Comparison of ENCODE assay signal across 8 mouse cellular contexts in genomic region chr17:88062860-88063580, GRCm38 (mm10). TPM values are rescaled to one million over a fixed set of nuclear protein-coding genes. Genes with fewer than 3 reads are reported as not detected.
DNase-seq lines count a peak whose midpoint lies in the region; ATAC-seq and TF ChIP-seq lines count a peak whose summit lies in the region.

No protein-coding gene starts in this region.

- H3K9me3 ChIP-seq in CH12.LX (replicated peaks; ENCODE audit: low read length) = peaks cover 5% of the 10 kb centered on the region
- no peaks in the 10 kb centered on the region; the same call in 1 of the 2 replicates for H3K9me3 ChIP-seq in heart, embryonic 16.5 days (replicated peaks; ENCODE audit: control insufficient read depth, low read length)
- H3K9me3 ChIP-seq in liver, postnatal 0 days (ENCODE audit: low read length) = no peaks in the 10 kb centered on the region

- intact Hi-C loops in heart, adult 2 months (cut with DNase I) = loop anchor here (10.0 kb wide), 2 partner anchors 472 to 1918 kb away; partner anchors contain the start of genes Ppp1r21 and Srbd1
- intact Hi-C loops in heart, postnatal 10 days (cut with DNase I) = loop anchor here (10.0 kb wide), 1 partner anchor 462 kb away; no protein-coding TSS in a partner anchor

- no peak for DNase-seq in heart, adult 2 months
- no peak for DNase-seq in heart, postnatal 10 days
- DNase-seq in CH12.LX (ENCODE audit: extremely low read depth) = no peak
- no peak for DNase-seq in liver, postnatal 0 days
- DNase-seq in embryo, embryonic 11 days = no peak
- DNase-seq in left cerebral cortex, adult 9 months (ENCODE audit: low spot score in 2 of 2) = no peak
- DNase-seq in T-cell, adult 2 months (ENCODE audit: low spot score) = no peak

- 11% methylated on average over 8 of the region's 8 CpGs for WGBS in heart, adult 2 months
- 25% methylated on average over 8 of the region's 8 CpGs for WGBS in heart, embryonic 16.5 days
- WGBS in liver, postnatal 0 days (ENCODE audit: insufficient replicate concordance) = 37% methylated on average over 8 of the region's 8 CpGs

- H3K27me3 ChIP-seq in heart, adult 2 months (ENCODE audit: control insufficient read depth, insufficient read depth, low read length) = no peaks in the 10 kb centered on the region
- no peaks in the 10 kb centered on the region for H3K27me3 ChIP-seq in CH12.LX (replicated peaks)
- no peaks in the 10 kb centered on the region for H3K27me3 ChIP-seq in heart, embryonic 16.5 days (ENCODE audit: control insufficient read depth, insufficient read depth, low read length)
- no peaks in the 10 kb centered on the region for H3K27me3 ChIP-seq in liver, postnatal 0 days (ENCODE audit: insufficient read depth, low read length)

- no peak for TF ChIP-seq RAD21 in CH12.LX (IDR thresholded peaks at IDR 0.05; ENCODE audit: low read depth, low read length)

- TF ChIP-seq CTCF in heart, adult 2 months (IDR thresholded peaks at IDR 0.05) = no peak
- TF ChIP-seq CTCF in CH12.LX (conservative IDR thresholded peaks at IDR 0.05 in 1 of 2, IDR thresholded peaks at IDR 0.05 in 1 of 2; ENCODE audit: low read depth in 2 of 2, low read length in 2 of 2) = no peak
- no peak for TF ChIP-seq CTCF in liver, postnatal 0 days (IDR thresholded peaks at IDR 0.05; ENCODE audit: low read depth)

- H3K36me3 ChIP-seq in heart, adult 2 months (ENCODE audit: control insufficient read depth, insufficient read depth, low read length) = peaks cover 10% of the 10 kb centered on the region
- peaks cover 0 to 9% of the 10 kb centered on the region in 2 experiments for H3K36me3 ChIP-seq in CH12.LX (replicated peaks in 1 of 2; ENCODE audit: control insufficient read depth in 1 of 2, insufficient read depth in 1 of 2, low read length in 1 of 2)
- H3K36me3 ChIP-seq in heart, embryonic 16.5 days (ENCODE audit: control insufficient read depth, insufficient read depth) = no peaks in the 10 kb centered on the region
- H3K36me3 ChIP-seq in liver, postnatal 0 days (replicated peaks; ENCODE audit: insufficient read depth, low read length) = no peaks in the 10 kb centered on the region

- no peak for TF ChIP-seq POLR2A in heart, adult 2 months (IDR thresholded peaks at IDR 0.05; ENCODE audit: insufficient read depth, low read depth, low read length)
- TF ChIP-seq POLR2A in CH12.LX (IDR thresholded peaks at IDR 0.05; ENCODE audit: low read depth, low read length) = no peak

- peak overlapping the region; percentile 91 for H3K4me2 ChIP-seq in CH12.LX (ENCODE audit: insufficient read depth, low read depth, poor library complexity, severe bottlenecking)
- peak overlapping the region; percentile 84 for H3K4me2 ChIP-seq in heart, embryonic 16.5 days (ENCODE audit: low read depth, low read length)
- H3K4me2 ChIP-seq in liver, postnatal 0 days (ENCODE audit: low read depth, low read length) = peak overlapping the region; percentile 80

- peak overlapping the region; percentile 16; the same call in 1 of the 2 replicates for H3K27ac ChIP-seq in heart, adult 2 months
- H3K27ac ChIP-seq in CH12.LX (ENCODE audit: insufficient read depth, low read depth) = peak overlapping the region; percentile 62
- no peak overlapping the region for H3K27ac ChIP-seq in heart, embryonic 16.5 days (ENCODE audit: low read length)
- H3K27ac ChIP-seq in liver, postnatal 0 days (ENCODE audit: low read depth) = peak overlapping the region; percentile 100; the same call in 1 of the 2 replicates

- peak overlapping the region; percentile 75 for H3K4me3 ChIP-seq in heart, adult 2 months
- H3K4me3 ChIP-seq in CH12.LX (replicated peaks in 1 of 3; ENCODE audit: low read depth in 2 of 3, low read length in 2 of 3, poor library complexity in 1 of 3) = peak overlapping the region; percentile 76 to 99 (median 78)
- H3K4me3 ChIP-seq in heart, embryonic 16.5 days (ENCODE audit: low read length) = peak overlapping the region; percentile 81
- H3K4me3 ChIP-seq in liver, postnatal 0 days (ENCODE audit: low read depth, low read length) = peak overlapping the region; percentile 99

- TF ChIP-seq EP300 in heart, adult 2 months (IDR thresholded peaks at IDR 0.05; ENCODE audit: insufficient read depth, low read depth, low read length) = no peak
- no peak for TF ChIP-seq EP300 in CH12.LX (IDR thresholded peaks at IDR 0.05; ENCODE audit: low read length)
- no peak for TF ChIP-seq EP300 in liver, postnatal 0 days (IDR thresholded peaks at IDR 0.05; ENCODE audit: low read depth)

- H3K9ac ChIP-seq in heart, adult 2 months (ENCODE audit: low read depth, low read length) = peak overlapping the region; percentile 25; the same call in 1 of the 2 replicates
- H3K9ac ChIP-seq in CH12.LX (ENCODE audit: insufficient read depth, low read depth) = peak overlapping the region; percentile 100
- peak overlapping the region; percentile 93 for H3K9ac ChIP-seq in heart, embryonic 16.5 days (ENCODE audit: low read length)
- H3K9ac ChIP-seq in liver, postnatal 0 days (replicated peaks) = peak overlapping the region; percentile 100; the same call in 1 of the 2 replicates

- H3K79me2 ChIP-seq in heart, adult 2 months (replicated peaks; ENCODE audit: control insufficient read depth, insufficient read depth, low read length) = peaks cover 5% of the 10 kb centered on the region
- peaks cover 83% of the 10 kb centered on the region for H3K79me2 ChIP-seq in CH12.LX (replicated peaks; ENCODE audit: control insufficient read depth, extremely low read depth, insufficient read depth, poor library complexity, severe bottlenecking)

- peaks cover 17% of the 10 kb centered on the region for H3K4me1 ChIP-seq in heart, adult 2 months (ENCODE audit: control insufficient read depth, insufficient read depth, low read length)
- H3K4me1 ChIP-seq in CH12.LX (ENCODE audit: control insufficient read depth in 1 of 2, insufficient read depth in 2 of 2) = peaks cover 4 to 24% of the 10 kb centered on the region in 2 experiments
- H3K4me1 ChIP-seq in heart, embryonic 16.5 days (ENCODE audit: control insufficient read depth, insufficient read depth, low read length) = peaks cover 21% of the 10 kb centered on the region
- H3K4me1 ChIP-seq in liver, postnatal 0 days (ENCODE audit: insufficient read depth) = peaks cover 8% of the 10 kb centered on the region

- in situ Hi-C loops in CH12.LX (cut with MboI; ENCODE audit: low pct_ligation_motif_present, low pct_unique_long_range_greater_than_20kb, low sequenced_read_pairs) = no loop called here

- dilution Hi-C loops in CH12.LX (cut with MboI; ENCODE audit: extremely low pct_ligation_motif_present, extremely low pct_unique_long_range_greater_than_20kb, low sequenced_read_pairs) = no loop called here

- no peak for ATAC-seq in heart, embryonic 16.5 days (replicated peaks; ENCODE audit: extremely low read depth, insufficient read depth, low FRiP score)
- ATAC-seq in liver, postnatal 0 days = no peak

TF ChIP-seq in CH12.LX, 34 proteins besides CTCF, POLR2A, EP300 and RAD21:
- TF ChIP-seq ZC3H11A (IDR thresholded peaks at IDR 0.05; ENCODE audit: low read depth, low read length) = no peak
- 0 out of 2 replicates have a peak, but pooled peaks have one; percentile 5 for TF ChIP-seq SIN3A (IDR thresholded peaks at IDR 0.05; ENCODE audit: low read length)
- TF ChIP-seq MXI1 (IDR thresholded peaks at IDR 0.05; ENCODE audit: low read depth, low read length) = peak; percentile 47; the same call in 1 of the 2 replicates

RNA-seq across cellular contexts. Expression of gene Fbxo11, which starts 2.1 kb away (rescaled TPM):
- total RNA-seq in heart, adult 2 months (2021) = 10 to 100 TPM; 31.2 to 35.1 TPM
- polyA plus RNA-seq in heart, adult 2 months (2012; rRNA removed) = 13.4 and 27.9 TPM in 2 replicates
- 10 to 100 TPM; 46.0 to 49.3 TPM for total RNA-seq in heart, postnatal 10 days (2021)
- total RNA-seq in CH12.LX (2012; rRNA removed) (32.1 and 37.6 TPM in 2 replicates), CH12.LX (2014; rRNA removed) (53.9 and 61.0 TPM in 2 replicates)
- 61.8 and 67.6 TPM in 2 replicates for polyA plus RNA-seq in CH12.LX (2012; ENCODE audit: insufficient read length, low read depth)
- polyA plus RNA-seq in heart, embryonic 16.5 days (2015; fragmentation: Nextera tagmentation; extraction: Ambion mirVana) = 9.7 and 10.0 TPM in 2 replicates
- polyA plus RNA-seq in liver, postnatal 0 days (2015; fragmentation: Nextera tagmentation; extraction: Ambion mirVana) = 4.1 and 4.7 TPM in 2 replicates

Comparison
In these comparisons a context has a peak if more than half of its experiments do, and no peak if none do; other contexts are left out.
1. H3K9ac ChIP-seq: peak in every context shown above with its lines; median percentile 100 in CH12.LX; 100 in liver, postnatal 0 days; 93 in heart, embryonic 16.5 days; 25 in heart, adult 2 months.